Mouse (Mus musculus) frontal cortex, postnatal 25 days (tissue): ENCODE results near the gene Uqcc1.

Experiments
- DNase-seq, 2 experiments: peaks; one replicate each; pipeline ENCODE4 v3.0.0; 2022; ENCODE audit warnings: low spot score in 2 of 2

Gene Uqcc1

DNA sequence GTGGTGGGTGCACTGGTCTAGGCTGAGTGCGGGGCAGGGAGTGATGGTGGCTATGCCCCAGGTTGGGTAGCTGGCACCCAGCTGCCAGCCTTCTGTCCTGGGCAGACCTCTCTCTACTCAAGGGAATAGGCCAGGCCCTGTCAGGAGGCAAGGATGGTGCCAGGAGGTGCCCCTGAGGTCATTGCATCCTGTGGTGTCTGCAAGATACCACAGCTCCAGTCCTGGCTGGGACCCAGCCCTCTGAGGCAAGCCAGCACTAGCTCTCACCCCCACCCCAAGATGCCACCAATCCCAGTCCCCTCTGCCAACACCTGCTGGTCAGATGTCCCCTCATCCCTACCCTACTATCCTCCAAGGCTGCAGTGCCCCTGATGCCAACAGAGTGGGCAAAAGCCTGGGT lies 113.9 kb downstream of the Uqcc1 start:
- no peak for DNase-seq

DNA sequence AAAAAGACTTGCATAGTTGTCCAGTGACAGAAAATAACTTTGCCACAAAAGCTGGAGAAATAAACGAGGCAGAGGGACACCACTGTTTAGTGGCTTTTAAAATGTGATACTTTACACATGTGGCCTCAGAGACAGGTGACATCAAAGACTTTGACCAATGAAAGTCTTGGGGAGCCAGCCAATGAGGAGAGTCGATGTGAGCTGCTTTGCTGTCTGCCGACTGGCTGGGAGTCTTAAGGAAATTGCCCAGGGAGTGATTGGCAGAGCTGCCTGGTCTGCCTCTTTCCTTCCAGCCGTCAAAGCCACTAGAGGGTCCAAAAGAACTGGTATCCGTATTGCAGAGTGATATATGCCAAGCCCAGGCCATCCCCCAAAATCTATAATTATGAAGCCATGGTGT lies 115.3 kb downstream of the Uqcc1 start:
- DNase-seq = no peak

DNA sequence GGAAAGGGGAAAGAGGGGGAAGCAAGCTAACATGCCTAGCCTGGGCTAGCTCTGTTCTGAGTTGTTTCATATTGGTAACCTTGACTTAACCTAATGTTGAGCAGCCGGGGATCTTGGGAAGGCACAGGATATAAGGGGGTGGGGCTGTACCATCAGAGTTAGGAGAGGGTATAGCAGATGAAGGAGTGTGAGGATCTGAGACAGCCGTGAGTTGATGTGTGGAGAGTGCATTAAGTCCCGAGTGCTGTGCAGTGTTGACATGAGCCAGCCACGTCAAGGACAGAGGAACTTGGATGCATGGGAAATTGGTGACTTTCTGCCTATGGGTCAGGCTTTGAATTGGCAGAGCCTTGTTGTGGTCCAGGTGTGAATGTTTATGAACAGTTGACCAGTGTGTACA lies 117.5 kb downstream of the Uqcc1 start:
- no peak for DNase-seq

DNA sequence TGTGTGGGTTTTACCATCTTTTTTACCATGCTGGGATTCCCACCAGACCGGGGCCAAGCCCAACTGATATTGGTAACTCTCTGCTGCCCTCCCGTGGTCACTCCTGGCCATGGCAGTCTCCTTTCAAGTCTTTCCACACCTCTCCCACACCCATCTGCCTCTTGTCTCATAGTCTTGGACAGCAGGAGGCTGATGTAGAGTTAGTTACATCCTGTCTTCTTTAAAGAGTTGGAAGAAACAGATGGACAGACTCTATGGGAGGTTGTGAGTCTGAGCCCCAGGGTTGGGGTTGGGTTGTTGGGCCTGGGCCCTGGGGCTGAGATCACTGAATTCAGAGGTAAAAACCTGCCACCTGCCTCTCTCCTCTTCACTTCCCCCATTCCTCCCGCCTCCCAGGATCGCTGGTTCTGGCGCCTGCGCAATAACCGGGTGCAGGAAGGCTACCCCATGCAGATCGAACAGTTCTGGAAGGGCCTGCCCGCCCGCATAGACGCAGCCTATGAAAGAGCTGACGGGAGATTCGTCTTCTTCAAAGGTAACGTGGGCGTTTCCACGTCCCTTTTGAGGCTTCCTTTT lies 118.2 kb downstream of the Uqcc1 start:
- peak; percentile 80 to 85 for DNase-seq

DNA sequence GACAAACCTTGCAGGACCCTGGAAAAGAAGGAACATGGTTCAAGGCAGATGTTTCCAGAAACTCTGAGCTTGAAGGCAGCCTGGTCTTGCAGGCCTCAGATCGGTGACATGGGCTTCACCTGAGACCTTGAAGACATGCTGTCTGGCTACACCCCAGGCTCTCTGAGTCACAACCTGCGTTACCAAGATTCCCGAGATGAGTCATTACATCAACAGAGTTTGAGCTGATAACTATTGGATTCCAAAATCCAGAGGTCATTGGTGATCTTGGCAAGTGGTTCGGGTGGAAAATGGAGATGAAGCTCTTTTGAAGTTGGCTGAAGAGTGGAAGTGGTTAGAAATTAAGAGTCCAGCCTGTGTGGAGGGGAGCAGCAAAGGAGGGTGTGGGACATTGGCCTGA lies 120.5 kb downstream of the Uqcc1 start:
- no peak for DNase-seq

DNA sequence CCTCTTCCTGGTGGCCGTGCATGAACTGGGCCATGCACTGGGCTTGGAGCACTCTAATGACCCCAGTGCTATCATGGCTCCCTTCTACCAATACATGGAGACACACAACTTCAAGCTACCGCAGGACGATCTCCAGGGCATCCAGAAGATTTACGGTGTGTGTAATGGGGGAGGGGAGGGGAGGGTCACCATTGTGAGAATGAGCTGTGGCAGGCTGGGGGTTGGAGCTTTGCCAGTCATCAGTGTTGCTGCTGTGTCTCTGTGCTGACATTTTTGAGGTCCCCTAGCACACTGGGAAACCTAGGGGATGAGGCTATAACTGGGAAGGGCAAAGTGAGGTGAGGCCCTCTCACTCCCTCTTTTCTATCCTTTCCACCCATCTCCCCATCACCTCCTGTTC lies 122.7 kb downstream of the Uqcc1 start:
- no peak for DNase-seq

DNA sequence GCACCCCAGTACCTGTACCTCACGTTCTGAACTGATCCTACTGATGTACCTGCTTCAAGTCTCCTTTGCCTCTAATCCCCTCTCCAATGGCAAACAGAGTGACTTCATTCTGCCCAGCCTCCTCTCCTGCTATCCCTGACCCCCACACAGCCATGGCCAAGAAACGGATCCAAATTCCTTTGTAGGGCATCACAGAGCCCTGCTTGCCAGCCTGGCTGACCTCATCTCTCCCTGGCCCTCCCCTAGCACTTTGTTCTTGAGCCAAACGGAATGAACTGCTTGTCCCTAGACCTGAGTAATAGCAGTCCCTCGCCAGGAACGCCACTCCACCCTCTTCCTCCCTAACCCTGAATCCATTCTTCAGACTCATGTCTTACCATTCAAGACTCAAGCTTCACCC lies 123.6 kb downstream of the Uqcc1 start:
- DNase-seq = no peak

DNA sequence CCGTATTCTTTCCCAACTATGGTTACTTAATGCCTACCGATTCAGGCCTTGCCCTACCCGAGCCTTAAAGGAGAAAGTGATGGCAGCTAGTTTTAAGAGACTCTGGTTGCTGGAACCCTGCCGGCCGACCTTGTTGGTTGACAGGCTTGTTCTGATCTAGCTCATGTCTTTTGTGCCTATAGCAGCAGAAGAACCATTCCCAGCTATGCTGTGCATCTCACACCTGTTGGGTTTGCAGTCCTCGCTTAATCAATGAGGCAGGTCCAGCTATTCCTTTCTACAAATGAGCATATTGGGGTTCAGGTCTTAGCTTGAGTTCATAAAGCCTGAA lies 124.2 kb downstream of the Uqcc1 start:
- DNase-seq = no peak

DNA sequence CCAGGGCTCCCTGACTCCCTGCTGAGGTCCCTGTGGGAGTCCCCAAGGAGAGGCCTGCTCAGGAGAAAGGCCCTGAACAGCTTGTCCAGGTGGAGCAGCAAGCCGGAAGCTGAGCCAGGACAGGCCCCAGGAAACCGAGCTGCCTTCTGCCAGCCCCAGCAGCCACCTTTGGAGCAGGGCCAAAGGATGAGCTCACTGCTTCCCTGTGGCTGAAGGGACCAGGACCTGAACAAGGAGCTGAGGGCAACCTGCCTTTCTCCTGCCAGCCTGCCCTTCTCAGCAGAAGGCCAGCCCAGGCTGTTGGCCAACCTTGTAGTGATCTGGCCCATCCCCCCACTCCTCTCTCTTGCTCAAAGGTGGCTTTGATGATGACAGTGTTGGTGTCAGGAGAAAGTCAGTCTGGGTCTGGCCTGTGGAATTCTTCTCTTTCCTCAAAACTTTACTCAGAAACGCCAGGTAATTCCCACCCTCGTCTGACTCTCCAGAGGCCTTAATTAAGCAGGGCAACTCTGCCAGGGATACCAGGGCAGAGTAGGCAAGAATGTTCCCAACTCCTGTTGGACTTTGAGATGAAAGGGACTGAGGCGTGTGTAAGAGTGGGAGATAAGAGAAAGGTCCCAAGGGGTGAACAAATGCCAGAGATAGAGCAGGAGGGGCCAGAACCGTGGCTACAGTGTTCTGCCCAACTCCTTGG lies 124.7 kb downstream of the Uqcc1 start:
- DNase-seq = no peak

DNA sequence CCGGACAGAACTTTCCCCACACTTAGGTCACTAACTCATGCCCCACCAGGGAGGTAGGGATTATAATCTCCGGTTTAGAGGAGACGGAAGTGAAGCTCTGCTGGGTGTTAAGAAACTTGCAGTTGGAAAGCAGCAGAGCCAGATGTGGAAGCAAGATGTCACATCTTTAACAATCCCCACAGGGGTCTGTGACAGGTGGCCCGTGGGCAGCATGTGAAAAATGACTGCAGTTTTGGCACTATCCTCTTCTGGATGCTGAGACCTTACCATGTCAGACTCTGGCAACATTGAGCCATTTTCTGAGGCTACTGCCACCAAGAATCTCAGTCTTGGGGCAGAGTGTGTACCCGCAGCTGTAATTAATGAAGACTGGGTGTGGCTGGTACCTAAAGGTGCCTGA lies 126.1 kb downstream of the Uqcc1 start:
- no peak for DNase-seq

DNA sequence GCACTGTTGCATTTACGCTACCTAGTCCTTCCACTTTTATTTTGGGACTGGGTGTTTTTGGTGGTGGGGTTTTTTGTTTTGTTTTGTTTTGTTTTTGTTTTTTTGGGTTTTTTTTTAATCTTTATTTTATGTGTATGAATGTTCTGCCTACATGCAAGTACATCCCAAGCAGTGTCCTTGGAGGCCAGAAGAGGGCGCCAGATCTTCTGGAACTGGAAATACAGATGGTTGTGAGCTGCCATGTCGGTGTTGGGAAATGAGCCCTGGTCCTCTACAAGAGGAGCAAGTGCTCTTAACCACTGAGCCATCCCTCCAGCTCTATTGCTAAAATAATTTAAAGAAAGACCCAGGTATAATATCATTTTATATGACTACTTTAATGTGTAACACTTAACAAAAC lies 127.3 kb downstream of the Uqcc1 start:
- no peak for DNase-seq

DNA sequence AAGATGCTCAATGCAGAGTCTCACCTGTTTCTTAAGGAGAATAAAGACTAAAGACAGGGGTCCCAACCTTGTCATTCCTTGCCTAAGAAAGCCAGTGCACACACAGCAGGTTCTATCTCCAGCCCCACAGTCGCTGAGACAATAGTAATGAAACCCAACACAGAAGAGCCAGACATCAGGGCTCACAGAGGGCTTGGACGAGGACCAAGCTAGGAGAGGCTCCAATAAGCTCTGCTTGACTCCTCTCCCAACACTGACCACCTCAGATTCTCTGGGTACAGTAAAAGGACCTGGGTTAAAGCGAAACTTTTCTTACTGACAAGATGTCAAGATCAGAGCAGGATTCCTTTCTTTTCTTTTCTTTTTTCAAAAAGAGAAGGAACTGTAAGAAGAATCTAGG lies 131.5 kb downstream of the Uqcc1 start:
- no peak for DNase-seq
